Mouse (Mus musculus): ENCODE data around the gene Ndufaf7.
A peak's percentile ranks its signal among the peaks of the same experiment; 100 is the strongest.

Ndufaf7 gene

DNA sequence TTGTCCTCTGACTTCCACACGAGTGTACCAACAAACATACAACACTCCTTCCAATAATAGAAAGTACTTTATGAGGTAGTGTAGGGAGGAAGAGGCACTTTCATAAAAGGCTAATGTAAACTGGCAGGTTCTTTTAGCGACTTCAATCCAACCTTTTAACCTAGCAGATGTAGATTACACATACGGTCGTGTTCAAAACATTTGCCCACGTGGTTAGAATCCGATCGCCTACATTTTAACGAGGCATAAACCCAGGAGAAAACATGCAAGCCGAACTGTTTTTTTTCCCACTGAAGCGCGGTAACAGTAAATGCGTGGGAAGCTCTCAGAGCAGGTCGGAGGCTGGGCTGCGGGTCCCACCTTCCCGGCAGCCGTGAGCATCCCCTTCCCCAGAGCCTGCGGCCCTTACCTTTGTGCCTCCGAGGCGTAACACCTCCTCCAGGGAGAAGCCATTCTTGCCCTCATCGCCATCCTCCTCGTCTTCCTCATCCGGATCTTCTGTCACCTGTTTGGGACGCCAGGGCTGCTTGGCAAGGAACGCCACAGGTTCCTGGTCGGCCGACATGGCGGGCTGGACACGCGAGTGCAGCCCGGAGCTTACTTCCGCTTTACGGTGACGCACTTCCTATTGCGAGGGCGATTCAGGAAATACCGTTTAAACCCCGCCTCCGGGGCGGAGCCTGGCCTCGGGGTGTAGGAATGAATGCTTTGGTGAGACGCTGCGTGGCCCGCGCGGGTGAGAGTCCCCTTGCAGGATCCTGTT is at the start of gene Ndufaf7, which contains the start of gene Cebpz:
Ndufaf7 (plus strand) TSS at position 671 of the 763 bp plus-strand sequence.
Cebpz (minus strand) TSS at position 601 of the 763 bp plus-strand sequence.
- DNase-seq (ENCODE audit: low read depth, low spot score): peak; percentile 98

- DNase-seq (ENCODE audit: low read depth, low spot score): no peak
Measured at GRCm38 (mm10) chr17:78888554-78888953, 48.4 kb upstream of the Ndufaf7 start.

- no peak for DNase-seq (ENCODE audit: low read depth, low spot score)
Measured at GRCm38 (mm10) chr17:78889184-78889583, 47.8 kb upstream of the Ndufaf7 start.

GRCm38 (mm10) chr17:78891020-78891419 is 45.9 kb upstream of the Ndufaf7 start:
- no peak for DNase-seq (ENCODE audit: low read depth, low spot score)

- no peak for DNase-seq (ENCODE audit: low read depth, low spot score)
Measured at GRCm38 (mm10) chr17:78894991-78895390, 41.9 kb upstream of the Ndufaf7 start.

GRCm38 (mm10) chr17:78895394-78895793 is 41.5 kb upstream of the Ndufaf7 start:
- DNase-seq (ENCODE audit: low read depth, low spot score): peak; percentile 60

GRCm38 (mm10) chr17:78903158-78903557 is 33.8 kb upstream of the Ndufaf7 start:
- DNase-seq (ENCODE audit: low read depth, low spot score): no peak

DNA sequence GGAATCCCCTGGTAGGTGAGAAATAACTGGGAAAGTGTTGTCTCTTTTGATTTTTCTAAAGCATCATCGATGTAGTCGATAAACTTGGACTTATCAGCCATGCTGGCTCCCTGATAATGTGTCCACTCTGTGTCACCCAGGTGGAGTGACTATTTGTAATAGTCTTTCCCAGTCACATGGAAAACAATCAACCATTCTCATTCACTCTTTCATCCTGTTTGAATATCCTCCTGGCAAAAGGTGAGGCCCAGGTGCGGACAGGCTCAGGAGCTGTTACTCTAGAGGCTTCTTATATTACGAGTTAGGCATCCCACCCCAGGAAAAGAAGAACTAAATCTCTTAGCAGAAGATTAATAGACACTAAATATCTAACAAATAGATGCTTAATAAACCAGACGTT is 30.0 kb upstream of the Ndufaf7 start, which contains the start of gene Sult6b1:
Sult6b1 (minus strand) TSS at position 101 of the 400 bp plus-strand sequence.
- no peak for DNase-seq (ENCODE audit: low read depth, low spot score)

GRCm38 (mm10) chr17:78909374-78909773 is 27.6 kb upstream of the Ndufaf7 start:
- no peak for DNase-seq (ENCODE audit: low read depth, low spot score)

GRCm38 (mm10) chr17:78912861-78913281 is 24.1 kb upstream of the Ndufaf7 start:
- no peak for DNase-seq (ENCODE audit: low read depth, low spot score)

DNA sequence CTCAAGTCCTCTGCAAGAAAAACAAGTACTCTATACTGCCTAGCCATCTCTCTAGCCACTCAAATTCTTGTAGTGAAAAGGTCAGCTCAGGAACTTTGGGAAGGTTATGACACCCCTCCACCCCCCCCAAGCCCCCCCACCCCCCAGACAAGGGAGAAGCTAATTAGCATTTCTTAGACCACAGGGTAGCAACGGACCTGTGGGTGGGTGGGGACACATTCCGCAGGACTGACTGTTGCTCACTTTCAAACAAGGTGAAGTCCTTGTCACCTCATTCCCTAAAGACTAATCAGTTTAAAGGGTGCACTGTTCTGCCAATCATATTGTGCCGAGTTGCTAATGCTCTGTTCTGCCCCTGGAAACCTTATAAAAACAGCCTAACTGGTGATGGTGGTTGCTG is 23.0 kb upstream of the Ndufaf7 start:
- DNase-seq (ENCODE audit: low read depth, low spot score): no peak

- peak; percentile 49 for DNase-seq (ENCODE audit: low read depth, low spot score)
Measured at GRCm38 (mm10) chr17:78915772-78916171, 21.2 kb upstream of the Ndufaf7 start.

DNA sequence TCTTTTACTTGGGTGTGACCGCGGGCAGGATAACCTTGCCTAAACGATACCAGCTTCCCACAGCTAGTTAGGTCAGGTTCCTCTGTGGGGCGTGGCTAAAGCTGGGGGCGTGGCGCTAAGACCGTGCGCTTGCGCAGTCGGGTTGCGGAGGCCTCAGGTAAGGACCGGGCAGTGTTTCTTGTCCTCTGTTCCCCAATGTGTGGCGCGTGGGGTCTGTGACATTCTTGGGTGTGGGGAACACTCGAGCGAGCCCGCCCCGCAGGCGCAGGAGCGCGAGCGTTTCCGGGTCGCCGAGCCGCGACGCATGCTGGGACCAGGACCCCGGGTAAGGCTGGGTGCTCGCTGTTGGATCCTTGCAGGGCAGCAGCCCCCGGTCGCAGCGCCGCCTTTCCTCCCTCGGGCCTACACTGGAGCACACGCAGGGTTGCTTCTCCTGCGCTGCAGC is 20.5 kb upstream of the Ndufaf7 start, which contains the start of gene Cebpzos:
Cebpzos (plus strand) TSS at position 132 of the 445 bp plus-strand sequence.
- peak; percentile 94 for DNase-seq (ENCODE audit: low read depth, low spot score)

DNA sequence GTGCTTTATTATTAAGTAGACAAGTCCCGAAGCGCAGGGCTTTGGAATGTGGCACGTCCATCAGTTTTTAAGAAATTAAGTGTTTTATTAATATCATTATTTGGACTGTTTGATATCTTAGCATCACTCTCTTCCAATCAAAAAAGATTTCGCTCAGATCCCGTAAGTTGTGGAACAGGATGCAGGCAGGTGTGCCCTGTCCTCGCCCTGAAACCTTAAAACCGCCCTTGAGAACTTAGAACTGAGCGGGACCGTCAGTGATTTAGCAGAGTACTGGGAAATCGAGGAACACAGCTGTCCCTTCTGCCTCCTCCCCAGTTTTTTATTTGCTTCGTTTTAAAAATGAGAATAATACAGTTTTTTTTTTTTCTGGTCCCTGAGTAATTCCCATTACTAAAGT is 20.0 kb upstream of the Ndufaf7 start:
- DNase-seq (ENCODE audit: low read depth, low spot score): no peak

GRCm38 (mm10) chr17:78917696-78918095 is 19.2 kb upstream of the Ndufaf7 start:
- no peak for DNase-seq (ENCODE audit: low read depth, low spot score)

- DNase-seq (ENCODE audit: low read depth, low spot score): no peak
Measured at GRCm38 (mm10) chr17:78935857-78936256, 1.1 kb upstream of the Ndufaf7 start.

DNA sequence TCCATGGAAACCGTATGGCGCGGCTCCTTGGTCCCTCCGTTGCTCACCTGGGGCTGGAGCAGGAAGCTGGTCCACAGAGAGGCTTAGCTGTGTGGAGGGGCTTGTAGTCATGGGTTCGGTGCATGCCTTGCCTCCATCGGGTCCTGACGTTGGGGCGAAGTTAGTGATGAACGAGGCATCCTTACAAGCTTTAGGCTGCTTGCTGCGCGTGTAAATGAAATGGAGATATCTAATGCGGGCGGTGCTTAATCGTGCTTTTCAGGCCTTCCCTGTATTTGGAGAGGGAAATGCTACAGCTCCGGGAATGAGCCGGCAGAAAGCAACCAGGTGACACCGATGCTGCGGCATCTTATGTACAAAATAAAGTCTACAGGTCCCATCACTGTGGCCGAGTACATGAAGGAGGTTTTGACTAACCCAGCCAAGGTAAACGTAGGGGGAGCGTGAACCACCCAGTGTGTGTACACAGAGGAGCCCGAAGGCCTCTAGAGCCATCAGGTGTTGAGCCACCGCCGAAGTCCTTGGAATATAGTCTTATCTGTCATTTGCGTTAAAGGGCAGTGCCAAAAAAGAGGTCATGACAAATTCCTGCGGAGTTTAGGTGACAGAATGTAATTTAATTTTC is 405 bp downstream of the Ndufaf7 start:
- no peak for DNase-seq (ENCODE audit: low read depth, low spot score)

DNA sequence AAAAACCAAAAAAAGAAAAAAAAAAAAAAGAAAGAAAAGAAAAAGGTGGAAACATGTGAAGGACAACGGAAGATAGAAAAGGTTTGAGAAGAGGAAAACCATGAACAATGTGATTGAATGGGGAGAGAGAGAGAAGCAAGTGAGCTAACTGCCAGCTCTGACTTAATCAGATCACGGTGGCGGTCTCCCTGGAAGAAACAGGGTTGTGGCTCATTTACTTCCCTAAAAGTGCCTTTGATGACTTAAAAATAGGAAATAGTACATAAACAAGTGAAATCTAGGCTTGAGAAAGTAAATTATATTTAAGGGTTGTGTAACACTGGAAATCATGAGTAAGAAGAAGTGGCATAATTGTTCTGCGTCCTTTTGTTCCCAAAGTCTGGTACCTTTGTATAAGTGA is 2.0 kb downstream of the Ndufaf7 start:
- no peak for DNase-seq (ENCODE audit: low read depth, low spot score)

DNA sequence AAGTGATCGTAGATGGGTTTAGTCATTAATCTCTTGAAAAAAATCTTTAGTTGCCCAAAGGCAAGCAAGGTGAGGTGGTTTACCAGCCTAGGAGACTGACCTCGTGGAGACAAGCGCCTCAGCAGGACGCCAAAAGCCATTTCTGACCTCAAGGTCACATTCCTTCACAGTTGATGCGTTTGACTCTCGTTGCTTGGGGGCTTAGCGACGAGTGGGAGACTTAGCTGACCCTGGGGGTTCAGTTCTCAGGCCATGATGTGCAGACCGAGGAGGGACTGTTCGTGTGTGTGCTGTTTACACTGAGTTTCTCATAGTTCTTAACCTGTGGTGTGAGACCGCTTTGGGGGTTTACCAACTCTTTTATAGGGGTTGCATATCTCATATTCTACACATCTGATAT is 5.6 kb downstream of the Ndufaf7 start:
- no peak for DNase-seq (ENCODE audit: low read depth, low spot score)

- no peak for DNase-seq (ENCODE audit: low read depth, low spot score)
Measured at GRCm38 (mm10) chr17:78951225-78951624, 14.3 kb downstream of the Ndufaf7 start.

DNA sequence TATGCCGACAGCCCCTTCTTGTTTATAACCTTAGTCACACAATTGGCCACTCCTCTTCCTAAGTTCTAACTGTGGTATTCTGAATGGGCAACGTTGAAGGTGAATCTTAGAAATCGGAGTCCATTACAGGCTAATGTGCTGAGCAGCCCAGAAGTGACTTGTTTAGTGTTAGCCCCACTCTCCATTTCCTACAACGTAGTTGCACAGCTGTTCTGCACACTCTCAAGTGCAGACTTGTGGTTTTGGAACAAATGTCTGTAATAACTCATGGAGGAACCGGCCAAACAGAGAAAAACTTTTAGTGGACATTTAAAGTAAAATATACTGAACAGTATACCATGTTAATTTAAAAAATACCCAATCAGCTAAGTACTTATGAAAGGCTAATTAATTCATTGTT is 15.1 kb downstream of the Ndufaf7 start:
- no peak for DNase-seq (ENCODE audit: low read depth, low spot score)

DNA sequence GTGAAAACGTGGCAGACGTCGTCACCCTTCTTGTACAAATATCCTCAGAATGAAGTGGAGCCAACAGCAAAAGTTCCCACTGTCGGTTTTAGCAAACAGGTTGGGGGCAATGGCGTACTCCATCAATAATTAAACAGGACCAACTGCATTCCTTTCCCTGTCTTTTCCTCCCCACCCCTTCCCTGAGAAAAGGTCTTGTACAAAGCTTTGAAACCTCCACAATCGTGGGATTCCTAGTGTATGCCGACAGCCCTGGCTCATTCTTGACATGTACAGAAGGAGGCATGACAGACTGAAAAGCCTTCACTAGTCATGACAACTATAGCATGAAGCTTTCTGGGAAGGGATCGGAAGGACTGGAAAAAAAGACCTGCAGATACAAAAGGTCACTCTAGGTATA is 16.3 kb downstream of the Ndufaf7 start:
- no peak for DNase-seq (ENCODE audit: low read depth, low spot score)

DNA sequence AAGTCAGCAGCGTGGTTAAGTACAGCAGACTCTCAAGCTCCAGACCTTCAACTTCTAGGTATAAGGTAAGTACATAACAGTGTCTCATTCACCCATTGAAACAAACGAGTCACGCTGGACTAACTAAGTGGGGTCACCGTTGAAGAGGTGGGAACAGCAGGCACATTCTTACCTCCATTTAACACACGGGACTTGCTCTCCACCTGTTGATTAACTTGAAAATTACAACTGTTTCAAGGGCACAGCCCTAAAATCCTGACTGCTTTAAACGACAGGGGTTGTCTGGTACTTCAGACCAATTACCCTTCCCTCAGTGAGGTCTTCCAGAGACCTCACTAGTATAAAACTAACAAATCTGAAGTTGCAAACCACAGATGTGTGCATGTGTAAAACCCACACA is 22.5 kb downstream of the Ndufaf7 start:
- no peak for DNase-seq (ENCODE audit: low read depth, low spot score)
